Mouse (Mus musculus) skeletal muscle tissue, adult 2 months (tissue): ENCODE measurements around the gene Sfxn5.

Source experiments
- DNase-seq: peaks from one replicate; pipeline ENCODE4 v3.0.0-alpha.2; 2012; ENCODE audit warnings: low read depth, low spot score

Gene Sfxn5

GRCm38 (mm10) chr6:85234796-85235195, 98.4 kb downstream of the Sfxn5 start:
- DNase-seq = no peak

- no peak for DNase-seq
These were observed 100.2 kb downstream of the Sfxn5 start for GRCm38 (mm10) chr6:85232836-85233623.

- DNase-seq = no peak
These were observed 101.2 kb downstream of the Sfxn5 start for GRCm38 (mm10) chr6:85232045-85232444.

GRCm38 (mm10) chr6:85231469-85231868, 101.8 kb downstream of the Sfxn5 start:
- DNase-seq = no peak

GRCm38 (mm10) chr6:85230762-85231161, 102.5 kb downstream of the Sfxn5 start:
- no peak for DNase-seq

- DNase-seq = no peak
These were observed 105.7 kb downstream of the Sfxn5 start for GRCm38 (mm10) chr6:85227520-85227919.

GRCm38 (mm10) chr6:85226570-85226969, 106.7 kb downstream of the Sfxn5 start:
- no peak for DNase-seq

GRCm38 (mm10) chr6:85224442-85224891, 108.8 kb downstream of the Sfxn5 start:
- DNase-seq = peak; percentile 25

- no peak for DNase-seq
These were observed 109.6 kb downstream of the Sfxn5 start for GRCm38 (mm10) chr6:85223498-85224150.

- DNase-seq = no peak
These were observed 110.7 kb downstream of the Sfxn5 start for GRCm38 (mm10) chr6:85222551-85222950.

GRCm38 (mm10) chr6:85220917-85221316, 112.3 kb downstream of the Sfxn5 start:
- no peak for DNase-seq

- no peak for DNase-seq
These were observed 113.5 kb downstream of the Sfxn5 start for GRCm38 (mm10) chr6:85219706-85220105.

- DNase-seq = no peak
These were observed 114.4 kb downstream of the Sfxn5 start for GRCm38 (mm10) chr6:85218684-85219445.

- DNase-seq = no peak
These were observed 115.0 kb downstream of the Sfxn5 start for GRCm38 (mm10) chr6:85218251-85218650.

GRCm38 (mm10) chr6:85210686-85211085, 122.5 kb downstream of the Sfxn5 start:
- no peak for DNase-seq

- no peak for DNase-seq
These were observed 123.8 kb downstream of the Sfxn5 start for GRCm38 (mm10) chr6:85209226-85209967.

GRCm38 (mm10) chr6:85207345-85207744, 125.9 kb downstream of the Sfxn5 start:
- DNase-seq = no peak

GRCm38 (mm10) chr6:85206939-85207285, 126.3 kb downstream of the Sfxn5 start:
- DNase-seq = no peak

GRCm38 (mm10) chr6:85206182-85206938, 126.9 kb downstream of the Sfxn5 start:
- no peak for DNase-seq

- no peak for DNase-seq
These were observed 135.3 kb downstream of the Sfxn5 start for GRCm38 (mm10) chr6:85197951-85198350.
